Mouse (Mus musculus) cerebellum, adult 11 months (tissue): ENCODE measurements around the gene Tbx20.

Experiments used
- DNase-seq: peaks from one replicate; pipeline ENCODE4 v3.0.0; 2022

Gene Tbx20

GRCm38 (mm10) chr9:24774160-24774969 is at the start of gene Tbx20:
Tbx20 (minus strand) TSS chr9:24774303.
- DNase-seq, result no peak

- DNase-seq, result no peak
Measured at GRCm38 (mm10) chr9:24818511-24818910, 44.4 kb upstream of the Tbx20 start.

- no peak for DNase-seq
Measured at GRCm38 (mm10) chr9:24812461-24812860, 38.4 kb upstream of the Tbx20 start.

- no peak for DNase-seq
Measured at GRCm38 (mm10) chr9:24792110-24792509, 18.0 kb upstream of the Tbx20 start.

GRCm38 (mm10) chr9:24789396-24789795 is 15.3 kb upstream of the Tbx20 start:
- no peak for DNase-seq

GRCm38 (mm10) chr9:24782338-24782737 is 8.2 kb upstream of the Tbx20 start:
- no peak for DNase-seq

- no peak for DNase-seq
Measured at GRCm38 (mm10) chr9:24780929-24781441, 6.9 kb upstream of the Tbx20 start.

- no peak for DNase-seq
Measured at GRCm38 (mm10) chr9:24780391-24780928, 6.4 kb upstream of the Tbx20 start.

GRCm38 (mm10) chr9:24779975-24780374 is 5.9 kb upstream of the Tbx20 start:
- no peak for DNase-seq

GRCm38 (mm10) chr9:24778571-24778970 is 4.5 kb upstream of the Tbx20 start:
- no peak for DNase-seq

- no peak for DNase-seq
Measured at GRCm38 (mm10) chr9:24777961-24778360, 3.9 kb upstream of the Tbx20 start.

GRCm38 (mm10) chr9:24777176-24777895 is 3.2 kb upstream of the Tbx20 start:
- no peak for DNase-seq

GRCm38 (mm10) chr9:24776487-24776886 is 2.4 kb upstream of the Tbx20 start:
- no peak for DNase-seq

- no peak for DNase-seq
Measured at GRCm38 (mm10) chr9:24775567-24775966, 1.5 kb upstream of the Tbx20 start.

GRCm38 (mm10) chr9:24775001-24775400 is 898 bp upstream of the Tbx20 start:
- no peak for DNase-seq

- DNase-seq, result no peak
Measured at GRCm38 (mm10) chr9:24773669-24774068, 434 bp downstream of the Tbx20 start.

GRCm38 (mm10) chr9:24773171-24773570 is 932 bp downstream of the Tbx20 start:
- DNase-seq, result no peak

GRCm38 (mm10) chr9:24772431-24773120 is 1.5 kb downstream of the Tbx20 start:
- DNase-seq, result no peak

- no peak for DNase-seq
Measured at GRCm38 (mm10) chr9:24771713-24772112, 2.4 kb downstream of the Tbx20 start.

GRCm38 (mm10) chr9:24770941-24771405 is 3.1 kb downstream of the Tbx20 start:
- no peak for DNase-seq

- DNase-seq, result no peak
Measured at GRCm38 (mm10) chr9:24770149-24770940, 3.8 kb downstream of the Tbx20 start.

GRCm38 (mm10) chr9:24769611-24770010 is 4.5 kb downstream of the Tbx20 start:
- no peak for DNase-seq
